8 mouse cellular contexts compared by ENCODE assay signal in genomic region chr2:155207419-155207818, GRCm38 (mm10). TPM values are rescaled to one million over a fixed set of nuclear protein-coding genes. Genes with fewer than 3 reads are reported as not detected.
DNase-seq lines count a peak whose midpoint lies in the region; ATAC-seq and TF ChIP-seq lines count a peak whose summit lies in the region.

No protein-coding gene starts in this region.

- no peak overlapping the region for H3K9ac ChIP-seq in embryonic facial prominence, embryonic 11.5 days (replicated peaks; ENCODE audit: low read length)

- DNase-seq in heart, adult 18-20 months, result peak; percentile 14 to 29
- no peak for DNase-seq in heart, adult 8-10 months (ENCODE audit: low spot score)
- DNase-seq in thymus, adult 2 months, result peak; percentile 27
- DNase-seq in thymus, adult 18-20 months, result no peak
- peak; percentile 30 for DNase-seq in embryonic facial prominence, embryonic 11.5 days (ENCODE audit: low spot score)
- no peak for DNase-seq in right cerebral cortex, postnatal 25 days
- DNase-seq in left cerebral cortex, adult 11 months (ENCODE audit: low spot score), result no peak

- H3K9me3 ChIP-seq in embryonic facial prominence, embryonic 11.5 days (replicated peaks; ENCODE audit: control insufficient read depth, low read length), result no peaks in the 10 kb centered on the region

- no peak for ATAC-seq in embryonic facial prominence, embryonic 11.5 days (replicated peaks; ENCODE audit: insufficient number of reproducible peaks, low FRiP score, low TSS enrichment, low read depth)
- ATAC-seq in megakaryocyte-erythroid progenitor cell, adult 5-6 weeks (replicated peaks; ENCODE audit: low FRiP score, low TSS enrichment, poor library complexity, severe bottlenecking), result peak; percentile 84

- H3K4me3 ChIP-seq in thymus, adult 2 months (ENCODE audit: control insufficient read depth, insufficient read depth, low read length), result no peak overlapping the region
- H3K4me3 ChIP-seq in embryonic facial prominence, embryonic 11.5 days (ENCODE audit: low read depth, low read length), result no peak overlapping the region

- TF ChIP-seq CTCF in thymus, adult 2 months (IDR thresholded peaks at IDR 0.05; ENCODE audit: borderline replicate concordance, control insufficient read depth, extremely low read depth, insufficient read depth, low read length, poor library complexity), result no peak

- TF ChIP-seq POLR2A in thymus, adult 2 months (IDR thresholded peaks at IDR 0.05; ENCODE audit: control insufficient read depth, extremely low read depth, insufficient read depth, low read length, poor library complexity), result no peak

- H3K36me3 ChIP-seq in thymus, adult 2 months (ENCODE audit: control insufficient read depth, insufficient read depth, low read length), result peaks cover 56% of the 10 kb centered on the region
- H3K36me3 ChIP-seq in embryonic facial prominence, embryonic 11.5 days (replicated peaks; ENCODE audit: control insufficient read depth, insufficient read depth, low read depth, low read length), result peaks cover 9% of the 10 kb centered on the region; the same call in 1 of the 2 replicates

- H3K27ac ChIP-seq in thymus, adult 2 months (ENCODE audit: control insufficient read depth, insufficient read depth, low read length), result no peak overlapping the region
- H3K27ac ChIP-seq in embryonic facial prominence, embryonic 11.5 days (replicated peaks; ENCODE audit: low read depth, low read length), result no peak overlapping the region

- no peaks in the 10 kb centered on the region for H3K4me1 ChIP-seq in thymus, adult 2 months (replicated peaks; ENCODE audit: control insufficient read depth, insufficient read depth, low read length)
- H3K4me1 ChIP-seq in embryonic facial prominence, embryonic 11.5 days (ENCODE audit: control insufficient read depth, insufficient read depth, low read length), result no peaks in the 10 kb centered on the region

- H3K27me3 ChIP-seq in thymus, adult 2 months (ENCODE audit: control insufficient read depth, insufficient read depth, low read length), result no peaks in the 10 kb centered on the region
- H3K27me3 ChIP-seq in embryonic facial prominence, embryonic 11.5 days (ENCODE audit: control insufficient read depth, insufficient read depth, low read length), result no peaks in the 10 kb centered on the region

- WGBS in thymus, adult 2 months, result 87% methylated on average over 2 of the region's 2 CpGs
- WGBS in embryonic facial prominence, embryonic 11.5 days, result 84% methylated on average over 2 of the region's 2 CpGs

- H3K4me2 ChIP-seq in embryonic facial prominence, embryonic 11.5 days (ENCODE audit: low read depth, low read length), result no peak overlapping the region

RNA-seq across cellular contexts. Expression of gene Dynlrb1, which starts 28.9 kb away (rescaled TPM):
- total RNA-seq in heart, adult 18-20 months (2021), result 100 to 1,000 TPM; 138 to 161 TPM
- total RNA-seq in heart, adult 8-10 months (2022), result 100 to 1,000 TPM; 143 to 184 (median 165) TPM
- polyA plus RNA-seq in thymus, adult 2 months (2012; rRNA removed), result 277 and 303 TPM in 2 replicates
- polyA plus RNA-seq in embryonic facial prominence, embryonic 11.5 days (2014; fragmentation: Nextera tagmentation; extraction: Ambion mirVana), result 515 and 533 TPM in 2 replicates
- 192 and 212 TPM in 2 replicates for total RNA-seq in megakaryocyte-erythroid progenitor cell, adult 5-6 weeks (2014; fragmentation: Nextera tagmentation)
- 189 and 243 TPM in 2 replicates for total RNA-seq in megakaryocyte-erythroid progenitor cell, adult 5-6 weeks (2017)

Comparison
In these comparisons a context has a peak if more than half of its experiments do, and no peak if none do; other contexts are left out.
1. DNase-seq: peak in heart, adult 18-20 months (2 of 2), thymus, adult 2 months (single experiment) and embryonic facial prominence, embryonic 11.5 days (single experiment); none in heart, adult 8-10 months (single experiment), thymus, adult 18-20 months (0 of 2), right cerebral cortex, postnatal 25 days (single experiment) and left cerebral cortex, adult 11 months (single experiment).